Mouse (Mus musculus) forebrain, embryonic 14.5 days (tissue): ENCODE data around the gene Commd3. TPM values are rescaled to one million over a fixed set of nuclear protein-coding genes. Genes with fewer than 3 reads are reported as not detected.

Experiments
- ATAC-seq: fragments of 200-750 bp; cut with Nextera tagmentation; 2 replicates; pipeline ENCODE4 v1.8.0; 2017; ENCODE audit warnings: mild to moderate bottlenecking, moderate library complexity
- DNase-seq: peaks from one replicate; pipeline ENCODE4 v3.0.0-alpha.2; 2015; ENCODE audit warnings: low spot score
- H3K27ac ChIP-seq: fragments of 300-500 bp; sonication (generic); 2 replicates; pipeline ENCODE4 v1.5.1; 2014; ENCODE audit warnings: low read depth, mild to moderate bottlenecking, control low read depth, low read length, moderate library complexity
- H3K27me3 ChIP-seq: fragments of 300-500 bp; sonication (generic); replicated peaks from 2 replicates; pipeline ENCODE4 v1.6.1; 2014; ENCODE audit warnings: low read length, control low read depth, mixed read lengths; ENCODE audit not compliant: control insufficient read depth, insufficient read depth
- H3K36me3 ChIP-seq: fragments of 300-500 bp; sonication (generic); 2 replicates; pipeline ENCODE4 v1.6.1; 2014; ENCODE audit warnings: low read length, control low read depth; ENCODE audit not compliant: control insufficient read depth, insufficient read depth
- H3K4me1 ChIP-seq: fragments of 300-500 bp; sonication (generic); 2 replicates; pipeline ENCODE4 v1.6.1; 2014; ENCODE audit warnings: antibody characterized with exemption, low read length, control low read depth; ENCODE audit not compliant: control insufficient read depth, insufficient read depth
- H3K4me2 ChIP-seq: fragments of 300-500 bp; sonication (generic); 2 replicates; pipeline ENCODE4 v1.6.1; 2014; ENCODE audit warnings: mild to moderate bottlenecking, control low read depth, low read length
- H3K4me3 ChIP-seq: fragments of 300-500 bp; sonication (generic); 2 replicates; pipeline ENCODE4 v1.5.1; 2014; ENCODE audit warnings: low read depth, low read length, control low read depth
- H3K9ac ChIP-seq: fragments of 300-500 bp; sonication (generic); 2 replicates; pipeline ENCODE4 v1.6.1; 2014; ENCODE audit warnings: mild to moderate bottlenecking, low read length, control low read depth, moderate library complexity
- H3K9me3 ChIP-seq: fragments of 300-500 bp; sonication (generic); replicated peaks from 2 replicates; pipeline ENCODE4 v1.6.1; 2016; ENCODE audit warnings: low read length, control low read depth, mixed read lengths; ENCODE audit not compliant: control insufficient read depth
- WGBS: fragments of 180-500 bp; shearing (Covaris S2); extraction: QIAGEN DNeasy Blood & Tissue Kit; methylation state at CpG from one replicate; pipeline ENCODE4 v1.1.7; 2014; 5-methylcytosine and 5-hydroxymethylcytosine counted together
- polyA plus RNA-seq: library from polyadenylated mRNA; unstranded; fragments of >200 nt; fragmentation: Nextera tagmentation; extraction: Ambion mirVana; gene quantifications from 2 replicates; pipeline ENCODE4 v1.2.1, GENCODE M21; 2014

Gene Commd3
- polyA plus RNA-seq, 1 experiment from 2014 or later: 291 TPM

GRCm38 (mm10) chr2:18680961-18681360 is 8.8 kb downstream of the Commd3 start:
- Histone ChIP-seq H3K36me3 (peaks cover 17% of the 10 kb centered on the region), H3K9me3 (no peaks in the 10 kb centered on the region), H3K4me3 (peak overlapping the region; percentile 31), H3K9ac (peak overlapping the region; percentile 46), H3K27me3 (peaks cover 32% of the 10 kb centered on the region), H3K27ac (no peak overlapping the region), H3K4me1 (peaks cover 9% of the 10 kb centered on the region), H3K4me2 (peak overlapping the region; percentile 57)
- WGBS: 1% methylated on average over 25 of the region's 29 CpGs
- ATAC-seq (no peak), DNase-seq (peak; percentile 55)

GRCm38 (mm10) chr2:18684062-18684461 is 11.9 kb downstream of the Commd3 start:
- no peak overlapping the region for H3K27ac ChIP-seq
- H3K36me3 ChIP-seq: peaks cover 17% of the 10 kb centered on the region
- DNase-seq (no peak), ATAC-seq (no peak)
- H3K27me3 ChIP-seq: peaks cover 61% of the 10 kb centered on the region
- 59% methylated on average over 5 of the region's 5 CpGs for WGBS
- H3K9me3 ChIP-seq: no peaks in the 10 kb centered on the region
- peaks cover 14% of the 10 kb centered on the region for H3K4me1 ChIP-seq
- H3K9ac ChIP-seq: no peak overlapping the region
- H3K4me3 ChIP-seq: no peak overlapping the region
- H3K4me2 ChIP-seq: no peak overlapping the region

- H3K4me3 ChIP-seq: no peak overlapping the region
- WGBS: 43% methylated on average over 6 of the region's 6 CpGs
- ATAC-seq (no peak), DNase-seq (no peak)
- H3K27me3 ChIP-seq: peaks cover 56% of the 10 kb centered on the region
- H3K4me1 ChIP-seq: peaks cover 7% of the 10 kb centered on the region
- no peaks in the 10 kb centered on the region for H3K9me3 ChIP-seq
- H3K36me3 ChIP-seq: peaks cover 17% of the 10 kb centered on the region
- no peak overlapping the region for H3K4me2 ChIP-seq
- no peak overlapping the region for H3K27ac ChIP-seq
- H3K9ac ChIP-seq: no peak overlapping the region
Measured at GRCm38 (mm10) chr2:18686386-18686785, 14.2 kb downstream of the Commd3 start.

GRCm38 (mm10) chr2:18686826-18687519 is 14.8 kb downstream of the Commd3 start:
- H3K4me1 ChIP-seq: peaks cover 7% of the 10 kb centered on the region
- H3K4me2 ChIP-seq: no peak overlapping the region
- 27% methylated on average over 8 of the region's 8 CpGs for WGBS
- H3K9ac ChIP-seq: no peak overlapping the region
- H3K27me3 ChIP-seq: peaks cover 59% of the 10 kb centered on the region
- peaks cover 17% of the 10 kb centered on the region for H3K36me3 ChIP-seq
- no peaks in the 10 kb centered on the region for H3K9me3 ChIP-seq
- no peak for ATAC-seq
- no peak overlapping the region for H3K27ac ChIP-seq
- DNase-seq: no peak
- H3K4me3 ChIP-seq: no peak overlapping the region

- H3K4me1 ChIP-seq: peaks cover 7% of the 10 kb centered on the region
- no peak overlapping the region for H3K27ac ChIP-seq
- H3K4me2 ChIP-seq: no peak overlapping the region
- DNase-seq (no peak), ATAC-seq (no peak)
- 8% methylated on average over 9 of the region's 9 CpGs for WGBS
- H3K9ac ChIP-seq: no peak overlapping the region
- H3K27me3 ChIP-seq: peaks cover 63% of the 10 kb centered on the region
- no peaks in the 10 kb centered on the region for H3K9me3 ChIP-seq
- H3K36me3 ChIP-seq: peaks cover 13% of the 10 kb centered on the region
- H3K4me3 ChIP-seq: no peak overlapping the region
Measured at GRCm38 (mm10) chr2:18687671-18688170, 15.5 kb downstream of the Commd3 start.

GRCm38 (mm10) chr2:18688286-18688685 is 16.1 kb downstream of the Commd3 start:
- Histone ChIP-seq H3K27ac (no peak overlapping the region), H3K9ac (no peak overlapping the region), H3K4me1 (peaks cover 7% of the 10 kb centered on the region), H3K36me3 (peaks cover 8% of the 10 kb centered on the region), H3K4me2 (peak overlapping the region; percentile 67), H3K4me3 (peak overlapping the region; percentile 39), H3K27me3 (peaks cover 64% of the 10 kb centered on the region), H3K9me3 (no peaks in the 10 kb centered on the region)
- DNase-seq (no peak), ATAC-seq (no peak)
- WGBS: 2% methylated on average over 6 of the region's 6 CpGs

GRCm38 (mm10) chr2:18688708-18689063 is 16.5 kb downstream of the Commd3 start:
- Histone ChIP-seq H3K27ac (no peak overlapping the region), H3K4me3 (peak overlapping the region; percentile 39), H3K9me3 (no peaks in the 10 kb centered on the region), H3K36me3 (peaks cover 8% of the 10 kb centered on the region), H3K4me1 (peaks cover 7% of the 10 kb centered on the region), H3K4me2 (peak overlapping the region; percentile 67), H3K27me3 (peaks cover 64% of the 10 kb centered on the region), H3K9ac (no peak overlapping the region)
- peak; percentile 72 for DNase-seq
- under 1% methylated on average over 45 of the region's 45 CpGs for WGBS
- peak; percentile 51 for ATAC-seq

- under 1% methylated on average over 51 of the region's 51 CpGs for WGBS
- Histone ChIP-seq H3K4me2 (peak overlapping the region; percentile 67), H3K36me3 (peaks cover 3% of the 10 kb centered on the region), H3K4me1 (peaks cover 8% of the 10 kb centered on the region), H3K9me3 (no peaks in the 10 kb centered on the region), H3K27ac (no peak overlapping the region), H3K9ac (peak overlapping the region; percentile 55; the same call in 1 of the 2 replicates), H3K27me3 (peaks cover 59% of the 10 kb centered on the region), H3K4me3 (peak overlapping the region; percentile 39)
- peak; percentile 67 for DNase-seq
- ATAC-seq: peak; percentile 15
Measured at GRCm38 (mm10) chr2:18689064-18689921, 17.1 kb downstream of the Commd3 start.
